Mouse (Mus musculus) heart, adult 10 weeks (tissue): ENCODE results near the gene Ostc. TPM values are rescaled to one million over a fixed set of nuclear protein-coding genes. Genes with fewer than 3 reads are reported as not detected.

Source experiments
- polyA plus RNA-seq: library from polyadenylated mRNA; stranded (reverse); fragments of 350-450 nt; fragmentation: Illumina TruSeq; extraction: RNeasy Lipid Tissue Mini Kit (QIAGEN cat#74804); gene quantifications from one replicate; pipeline ENCODE4 v1.2.3, GENCODE M21; 2014; ENCODE audit warnings: low read depth, low replicate concordance

Gene Ostc
- polyA plus RNA-seq, result 63.5 TPM

DNA sequence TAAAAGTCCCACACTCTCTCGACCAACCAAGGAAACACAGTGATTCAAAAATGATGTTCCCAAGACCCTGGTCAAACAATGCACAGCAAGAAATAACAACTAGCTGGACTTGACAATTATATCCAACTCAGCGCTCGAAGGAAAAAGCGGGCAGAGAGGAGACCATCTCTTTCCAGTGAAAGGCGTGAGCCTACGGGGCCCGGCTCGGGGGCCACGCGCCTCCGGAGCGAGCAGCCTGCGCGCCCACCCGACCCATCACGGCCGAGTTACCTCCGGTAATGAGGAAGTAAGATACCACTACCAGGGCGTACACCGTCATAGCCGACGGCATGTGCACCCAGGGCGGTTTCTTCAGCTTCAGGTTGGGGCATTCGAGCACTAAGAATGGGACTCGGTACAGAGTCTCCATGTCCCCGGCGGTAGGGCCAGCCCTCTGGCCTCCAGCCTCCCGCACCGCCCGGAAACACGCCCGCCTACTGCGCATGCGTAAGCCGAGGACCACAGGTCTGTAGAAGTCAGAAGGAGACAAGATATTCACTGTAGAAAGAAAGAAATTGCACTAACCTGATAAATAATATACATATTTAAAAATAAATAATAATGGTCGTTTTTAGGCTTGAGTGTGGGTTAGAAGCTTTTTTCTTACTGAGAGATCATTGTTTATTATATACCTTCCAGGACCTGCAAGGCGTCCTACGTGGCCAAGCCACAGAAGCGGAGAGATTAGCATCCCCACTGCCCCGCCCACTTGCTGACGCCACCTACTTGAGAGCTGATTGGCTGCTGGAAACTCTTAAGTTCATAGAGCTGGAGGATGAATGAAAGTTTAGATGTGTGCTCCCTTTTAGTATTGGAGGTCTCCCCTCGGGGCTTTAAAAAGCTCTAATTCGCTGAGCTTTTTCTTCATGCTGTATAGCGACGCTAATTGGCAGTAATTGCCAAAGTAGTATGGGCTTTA, at the start of gene Ostc:
Gene Ostc (minus strand): TSS at position 478 of the 958 bp plus-strand sequence.

DNA sequence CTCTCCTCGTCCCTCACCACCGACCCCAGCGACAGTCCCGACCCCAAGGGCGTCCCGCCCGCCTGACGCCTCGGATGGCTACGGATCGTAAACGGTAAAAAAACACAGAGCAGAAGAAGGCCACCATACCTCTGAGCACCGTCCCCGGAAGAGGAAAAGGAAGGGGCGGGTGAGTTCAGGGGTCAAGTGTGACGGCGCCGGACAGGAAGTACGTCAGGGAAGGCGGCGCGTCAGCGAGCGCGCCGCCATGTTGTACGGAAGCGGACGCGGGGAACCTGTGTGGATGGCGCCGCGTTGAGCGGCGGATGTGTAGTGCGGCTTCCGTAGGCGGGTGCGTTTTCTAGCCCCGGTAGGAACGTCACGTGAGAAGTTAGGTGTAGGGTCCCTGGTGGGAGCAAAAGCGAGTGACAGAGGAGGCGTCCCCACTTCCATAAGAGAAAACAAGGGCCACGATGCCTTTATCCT, 21.0 kb upstream of the Ostc start, which contains the start of gene Rpl34:
Gene Rpl34 (minus strand): TSS at position 210 of the 465 bp plus-strand sequence.

Other genes starting within 250 kb of the Ostc start
- gene Etnppl, start 92.0 kb downstream of the Ostc start, polyA plus RNA-seq, result not detected
- 599 TPM for gene Rpl34, start 21.0 kb upstream of the Ostc start, polyA plus RNA-seq